Mouse (Mus musculus) limb, embryonic 15.5 days (tissue): ENCODE measurements around the gene Trpc3. TPM values are rescaled to one million over a fixed set of nuclear protein-coding genes. Genes with fewer than 3 reads are reported as not detected.
"Not testable (repeated sequence)": the region's sequence is repeated elsewhere in the genome, so short reads cannot be mapped to it uniquely, and the experiment has no call there.

Source experiments
- ATAC-seq: fragments of 200-750 bp; cut with Nextera tagmentation; 2 replicates; pipeline ENCODE4 v1.8.0; 2017; ENCODE audit warnings: low read depth, moderate TSS enrichment; ENCODE audit not compliant: insufficient number of reproducible peaks, low FRiP score, low TSS enrichment
- H3K27ac ChIP-seq: fragments of 300-500 bp; sonication (generic); 2 replicates; pipeline ENCODE4 v1.5.1; 2015; ENCODE audit warnings: moderate library complexity, mild to moderate bottlenecking, inconsistent platforms
- H3K27me3 ChIP-seq: fragments of 300-500 bp; sonication (generic); 2 replicates; pipeline ENCODE4 v1.6.1; 2015; ENCODE audit warnings: inconsistent platforms
- H3K36me3 ChIP-seq: fragments of 300-500 bp; sonication (generic); 2 replicates; pipeline ENCODE4 v1.6.1; 2015; ENCODE audit warnings: inconsistent platforms
- H3K4me1 ChIP-seq: fragments of 300-500 bp; sonication (generic); 2 replicates; pipeline ENCODE4 v1.6.1; 2015; ENCODE audit warnings: inconsistent platforms
- H3K4me2 ChIP-seq: fragments of 300-500 bp; sonication (generic); 2 replicates; pipeline ENCODE4 v1.6.1; 2015; ENCODE audit warnings: mild to moderate bottlenecking, inconsistent platforms
- H3K4me3 ChIP-seq: fragments of 300-500 bp; sonication (generic); 2 replicates; pipeline ENCODE4 v1.5.1; 2015; ENCODE audit warnings: mild to moderate bottlenecking, inconsistent platforms
- H3K9ac ChIP-seq: fragments of 300-500 bp; sonication (generic); 2 replicates; pipeline ENCODE4 v1.6.1; 2015; ENCODE audit warnings: inconsistent platforms
- H3K9me3 ChIP-seq: fragments of 300-500 bp; sonication (generic); 2 replicates; pipeline ENCODE4 v1.6.1; 2016; ENCODE audit warnings: inconsistent platforms
- WGBS: fragments of 180-500 bp; shearing (Covaris S2); methylation state at CpG from one replicate; pipeline ENCODE4 v1.1.7; 2015; 5-methylcytosine and 5-hydroxymethylcytosine counted together
- polyA plus RNA-seq: library from polyadenylated mRNA; unstranded; fragments of >200 nt; fragmentation: Nextera tagmentation; extraction: Ambion mirVana; gene quantifications from 2 replicates; pipeline ENCODE4 v1.2.1, GENCODE M21; 2015

Gene Trpc3
- polyA plus RNA-seq, 1 experiment from 2014 or later = 2.5 TPM

GRCm38 (mm10) chr3:36643354-36643753 is 46.6 kb downstream of the Trpc3 start:
- Histone ChIP-seq H3K27ac (no peak overlapping the region), H3K9me3 (no peaks in the 10 kb centered on the region), H3K27me3 (no peaks in the 10 kb centered on the region), H3K4me2 (no peak overlapping the region), H3K4me1 (no peaks in the 10 kb centered on the region), H3K9ac (no peak overlapping the region), H3K36me3 (no peaks in the 10 kb centered on the region), H3K4me3 (no peak overlapping the region)
- 76% methylated on average over 3 of the region's 3 CpGs for WGBS
- no peak for ATAC-seq

GRCm38 (mm10) chr3:36642736-36643135 is 47.2 kb downstream of the Trpc3 start:
- no peak overlapping the region for H3K4me2 ChIP-seq
- no peak for ATAC-seq
- no peak overlapping the region for H3K4me3 ChIP-seq
- no peaks in the 10 kb centered on the region for H3K36me3 ChIP-seq
- H3K9ac ChIP-seq = no peak overlapping the region
- no peaks in the 10 kb centered on the region for H3K9me3 ChIP-seq
- no peak overlapping the region for H3K27ac ChIP-seq
- WGBS = 69% methylated on average over 13 of the region's 13 CpGs
- H3K27me3 ChIP-seq = no peaks in the 10 kb centered on the region
- no peaks in the 10 kb centered on the region for H3K4me1 ChIP-seq

- Histone ChIP-seq H3K27ac (no peak overlapping the region), H3K4me2 (no peak overlapping the region), H3K9ac (no peak overlapping the region), H3K9me3 (no peaks in the 10 kb centered on the region), H3K4me1 (no peaks in the 10 kb centered on the region), H3K36me3 (no peaks in the 10 kb centered on the region), H3K4me3 (no peak overlapping the region), H3K27me3 (no peaks in the 10 kb centered on the region)
- WGBS = 56% methylated on average over 2 of the region's 2 CpGs
- no peak for ATAC-seq
These were observed 49.2 kb downstream of the Trpc3 start for GRCm38 (mm10) chr3:36640787-36641186.

- Histone ChIP-seq H3K27ac (no peak overlapping the region), H3K9ac (no peak overlapping the region), H3K4me3 (no peak overlapping the region), H3K4me2 (no peak overlapping the region), H3K9me3 (no peaks in the 10 kb centered on the region), H3K36me3 (no peaks in the 10 kb centered on the region), H3K4me1 (no peaks in the 10 kb centered on the region), H3K27me3 (no peaks in the 10 kb centered on the region)
- WGBS = 13% methylated on average over 4 of the region's 4 CpGs
- no peak for ATAC-seq
These were observed 54.5 kb downstream of the Trpc3 start for GRCm38 (mm10) chr3:36635449-36635848.

- H3K4me1 ChIP-seq = no peaks in the 10 kb centered on the region
- H3K36me3 ChIP-seq = no peaks in the 10 kb centered on the region
- H3K4me2 ChIP-seq = no peak overlapping the region
- H3K9me3 ChIP-seq = no peaks in the 10 kb centered on the region
- H3K27me3 ChIP-seq = no peaks in the 10 kb centered on the region
- H3K4me3 ChIP-seq = no peak overlapping the region
- no peak for ATAC-seq
- no peak overlapping the region for H3K9ac ChIP-seq
- WGBS = 69% methylated on average over 2 of the region's 2 CpGs
- no peak overlapping the region for H3K27ac ChIP-seq
These were observed 63.2 kb downstream of the Trpc3 start for GRCm38 (mm10) chr3:36626803-36627202.

- no peak overlapping the region for H3K4me2 ChIP-seq
- no peak overlapping the region for H3K27ac ChIP-seq
- H3K9me3 ChIP-seq = no peaks in the 10 kb centered on the region
- no peak overlapping the region for H3K9ac ChIP-seq
- ATAC-seq = no peak
- WGBS = 75% methylated on average over 7 of the region's 7 CpGs
- H3K4me3 ChIP-seq = no peak overlapping the region
- no peaks in the 10 kb centered on the region for H3K4me1 ChIP-seq
- H3K36me3 ChIP-seq = no peaks in the 10 kb centered on the region
- no peaks in the 10 kb centered on the region for H3K27me3 ChIP-seq
These were observed 71.8 kb downstream of the Trpc3 start for GRCm38 (mm10) chr3:36618181-36618580.

GRCm38 (mm10) chr3:36613908-36614255 is 76.1 kb downstream of the Trpc3 start:
- Histone ChIP-seq H3K4me2 (peak overlapping the region; percentile 65), H3K36me3 (no peaks in the 10 kb centered on the region), H3K4me3 (0 out of 2 replicates have a peak overlapping the region, but pooled peaks have one; percentile 72), H3K9ac (no peak overlapping the region), H3K27me3 (no peaks in the 10 kb centered on the region), H3K27ac (no peak overlapping the region), H3K4me1 (no peaks in the 10 kb centered on the region; the same call in 1 of the 2 replicates), H3K9me3 (no peaks in the 10 kb centered on the region)
- 69% methylated on average over 5 of the region's 5 CpGs for WGBS
- ATAC-seq = no peak

GRCm38 (mm10) chr3:36613202-36613907 is 76.6 kb downstream of the Trpc3 start, which contains the start of gene Bbs7:
Bbs7 (minus strand) TSS chr3:36613477.
- Histone ChIP-seq H3K9ac (peak within 1 kb of the TSS; percentile 65), H3K27ac (peak within 1 kb of the TSS; percentile 77), H3K4me1 (no peaks in the 10 kb centered on the region; the same call in 1 of the 2 replicates), H3K9me3 (no peaks in the 10 kb centered on the region), H3K36me3 (0 out of 2 replicates have a peak, but pooled peaks cover 3% of the 10 kb centered on the region), H3K4me3 (peak within 1 kb of the TSS; percentile 72), H3K27me3 (no peaks in the 10 kb centered on the region), H3K4me2 (peak within 1 kb of the TSS; percentile 65)
- peak; percentile 98 for ATAC-seq
- WGBS = 3% methylated on average over 38 of the region's 38 CpGs

GRCm38 (mm10) chr3:36612687-36613086 is 77.3 kb downstream of the Trpc3 start:
- no peak for ATAC-seq
- peak overlapping the region; percentile 65 for H3K9ac ChIP-seq

GRCm38 (mm10) chr3:36605894-36606783 is 83.8 kb downstream of the Trpc3 start:
- WGBS = 81% methylated on average over 7 of the region's 7 CpGs

More at GRCm38 (mm10) chr3:36612687-36613086, 77.3 kb downstream of the Trpc3 start:
- 5% methylated on average over 6 of the region's 6 CpGs for WGBS
- Histone ChIP-seq H3K4me1 (no peaks in the 10 kb centered on the region; the same call in 1 of the 2 replicates), H3K27me3 (no peaks in the 10 kb centered on the region), H3K27ac (peak overlapping the region; percentile 77), H3K9me3 (no peaks in the 10 kb centered on the region), H3K36me3 (0 out of 2 replicates have a peak, but pooled peaks cover 3% of the 10 kb centered on the region), H3K4me3 (peak overlapping the region; percentile 72), H3K4me2 (peak overlapping the region; percentile 65)

GRCm38 (mm10) chr3:36599773-36600172 is 90.2 kb downstream of the Trpc3 start:
- not testable (repeated sequence) for ATAC-seq, H3K27ac ChIP-seq

More at GRCm38 (mm10) chr3:36605894-36606783, 83.8 kb downstream of the Trpc3 start:
- no peak overlapping the region for H3K4me2 ChIP-seq
- no peak overlapping the region for H3K27ac ChIP-seq
- no peak overlapping the region for H3K9ac ChIP-seq
- H3K4me3 ChIP-seq = no peak overlapping the region
- peaks cover 13% of the 10 kb centered on the region; the same call in 1 of the 2 replicates for H3K36me3 ChIP-seq
- H3K9me3 ChIP-seq = no peaks in the 10 kb centered on the region
- H3K27me3 ChIP-seq = no peaks in the 10 kb centered on the region
- no peaks in the 10 kb centered on the region for H3K4me1 ChIP-seq
- ATAC-seq = no peak

GRCm38 (mm10) chr3:36598811-36599210 is 91.2 kb downstream of the Trpc3 start:
- no peak for ATAC-seq
- Histone ChIP-seq H3K27me3 (no peaks in the 10 kb centered on the region), H3K9me3 (no peaks in the 10 kb centered on the region), H3K4me2 (no peak overlapping the region), H3K36me3 (0 out of 2 replicates have a peak, but pooled peaks cover 10% of the 10 kb centered on the region), H3K4me3 (no peak overlapping the region), H3K4me1 (no peaks in the 10 kb centered on the region), H3K27ac (no peak overlapping the region), H3K9ac (no peak overlapping the region)
- WGBS = 41% methylated on average over 3 of the region's 3 CpGs

More at GRCm38 (mm10) chr3:36599773-36600172, 90.2 kb downstream of the Trpc3 start:
- 90% methylated on average over 8 of the region's 9 CpGs for WGBS
- H3K36me3 ChIP-seq = peaks cover 12% of the 10 kb centered on the region; the same call in 1 of the 2 replicates
- not testable (repeated sequence) for H3K27me3 ChIP-seq, H3K4me3 ChIP-seq, H3K9me3 ChIP-seq, H3K4me1 ChIP-seq, H3K4me2 ChIP-seq, H3K9ac ChIP-seq
